Mouse (Mus musculus): ENCODE data around the gene Ralb. TPM values are rescaled to one million over a fixed set of nuclear protein-coding genes. Genes with fewer than 3 reads are reported as not detected.

The Ralb gene
- polyA plus RNA-seq, 1 experiment from 2014 or later: 154 TPM

- peaks cover 10% of the 10 kb centered on the region; the same call in 1 of the 2 replicates for H3K9me3 ChIP-seq
- no peak for ATAC-seq (ENCODE audit: extremely low read depth, insufficient number of reproducible peaks, low FRiP score, low TSS enrichment)
- H3K36me3 ChIP-seq: peaks cover 19% of the 10 kb centered on the region
- H3K27ac ChIP-seq (replicated peaks): no peak overlapping the region
- H3K9ac ChIP-seq: no peak overlapping the region
- 74% methylated on average over 7 of the region's 7 CpGs for WGBS
- H3K4me3 ChIP-seq: no peak overlapping the region
- no peaks in the 10 kb centered on the region for H3K27me3 ChIP-seq (replicated peaks)
- H3K4me2 ChIP-seq: no peak overlapping the region
- peaks cover 33% of the 10 kb centered on the region for H3K4me1 ChIP-seq
Observed at GRCm38 (mm10) chr1:119523369-119523768, 18.8 kb upstream of the Ralb start.

DNA sequence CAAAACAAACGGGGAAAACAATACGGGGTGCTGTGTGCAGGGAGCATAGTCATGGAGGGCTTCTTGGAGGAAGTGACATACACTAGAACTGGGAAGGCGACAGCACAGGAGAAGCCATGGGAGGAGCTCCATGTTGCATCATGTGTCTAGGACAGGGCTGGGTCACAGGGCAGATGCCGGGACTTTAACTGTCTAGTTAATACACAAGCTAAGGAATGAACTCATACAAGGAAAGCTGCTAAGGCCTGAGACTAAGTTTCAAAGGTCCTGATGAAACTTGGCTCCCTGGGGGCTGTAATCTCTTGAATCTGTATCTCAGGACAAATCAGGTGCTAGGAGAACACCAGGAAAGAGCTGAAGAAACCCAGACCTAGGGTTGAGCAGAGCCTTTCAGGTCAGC is 18.1 kb upstream of the Ralb start:
- Histone ChIP-seq H3K36me3 (peaks cover 12% of the 10 kb centered on the region), H3K4me1 (peaks cover 39% of the 10 kb centered on the region), H3K27me3 (replicated peaks) (no peaks in the 10 kb centered on the region), H3K9me3 (peaks cover 10% of the 10 kb centered on the region; the same call in 1 of the 2 replicates), H3K4me2 (no peak overlapping the region), H3K9ac (no peak overlapping the region), H3K4me3 (no peak overlapping the region), H3K27ac (replicated peaks) (no peak overlapping the region)
- ATAC-seq (ENCODE audit: extremely low read depth, insufficient number of reproducible peaks, low FRiP score, low TSS enrichment): no peak
- WGBS: 78% methylated on average over 4 of the region's 4 CpGs

- H3K27ac ChIP-seq (replicated peaks): no peak overlapping the region
- H3K27me3 ChIP-seq (replicated peaks): no peaks in the 10 kb centered on the region
- peaks cover 2% of the 10 kb centered on the region for H3K36me3 ChIP-seq
- WGBS: 63% methylated on average over 7 of the region's 7 CpGs
- no peak overlapping the region for H3K9ac ChIP-seq
- H3K4me2 ChIP-seq: no peak overlapping the region
- peaks cover 3% of the 10 kb centered on the region; the same call in 1 of the 2 replicates for H3K9me3 ChIP-seq
- no peak for ATAC-seq (ENCODE audit: extremely low read depth, insufficient number of reproducible peaks, low FRiP score, low TSS enrichment)
- no peak overlapping the region for H3K4me3 ChIP-seq
- peaks cover 32% of the 10 kb centered on the region for H3K4me1 ChIP-seq
Observed at GRCm38 (mm10) chr1:119521681-119522080, 17.1 kb upstream of the Ralb start.

DNA sequence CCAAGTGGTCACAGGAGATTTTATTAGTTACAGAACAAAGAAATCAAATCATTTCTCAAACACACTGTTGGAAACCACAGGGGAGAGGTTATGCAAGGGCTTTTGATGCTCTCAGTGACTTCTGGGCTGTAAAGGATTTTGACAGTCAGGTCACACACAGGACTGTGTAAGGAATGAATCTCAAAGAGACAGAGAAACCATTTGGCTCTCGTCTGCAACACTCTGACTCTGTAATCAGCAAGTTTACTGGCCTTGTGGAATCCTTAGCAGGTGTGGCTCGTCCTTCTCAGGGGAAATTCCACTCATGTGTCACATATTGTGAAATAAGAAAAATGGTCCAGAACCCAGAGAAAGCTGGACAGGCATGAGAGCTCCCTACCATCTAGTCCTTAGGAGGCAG is 16.4 kb upstream of the Ralb start:
- Histone ChIP-seq H3K36me3 (no peaks in the 10 kb centered on the region), H3K4me3 (no peak overlapping the region), H3K4me1 (peaks cover 27% of the 10 kb centered on the region), H3K27me3 (replicated peaks) (no peaks in the 10 kb centered on the region), H3K9me3 (no peaks in the 10 kb centered on the region), H3K9ac (peak overlapping the region; percentile 24; the same call in 1 of the 2 replicates), H3K4me2 (no peak overlapping the region), H3K27ac (replicated peaks) (no peak overlapping the region)
- ATAC-seq (ENCODE audit: extremely low read depth, insufficient number of reproducible peaks, low FRiP score, low TSS enrichment): no peak
- WGBS: 36% methylated on average over 2 of the region's 2 CpGs

- Histone ChIP-seq H3K9ac (no peak overlapping the region), H3K27me3 (replicated peaks) (no peaks in the 10 kb centered on the region), H3K27ac (replicated peaks) (no peak overlapping the region), H3K4me3 (no peak overlapping the region), H3K9me3 (no peaks in the 10 kb centered on the region), H3K36me3 (no peaks in the 10 kb centered on the region), H3K4me1 (peaks cover 14% of the 10 kb centered on the region; the same call in 1 of the 2 replicates), H3K4me2 (no peak overlapping the region)
- 74% methylated on average over 6 of the region's 6 CpGs for WGBS
- no peak for ATAC-seq (ENCODE audit: extremely low read depth, insufficient number of reproducible peaks, low FRiP score, low TSS enrichment)
Observed at GRCm38 (mm10) chr1:119519286-119519685, 14.7 kb upstream of the Ralb start.

DNA sequence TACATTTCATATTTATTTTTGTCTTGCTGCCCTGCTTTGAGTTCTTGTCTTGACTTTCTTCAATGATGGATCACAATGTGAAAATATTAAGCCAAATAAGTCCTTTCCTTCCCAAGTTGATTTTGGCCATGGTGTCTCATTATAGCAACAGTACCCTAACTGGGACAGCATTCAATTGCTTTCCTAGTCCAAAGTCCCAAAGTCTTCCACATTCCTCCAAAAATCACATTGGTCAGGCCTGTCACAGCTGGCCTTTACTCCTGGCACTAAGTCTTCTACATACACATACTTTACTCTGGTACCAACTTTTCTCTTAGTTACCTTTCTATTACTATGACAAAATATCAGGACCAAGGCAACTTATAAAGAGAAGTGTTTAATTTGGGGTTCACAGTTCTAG is 14.2 kb upstream of the Ralb start:
- no peak overlapping the region for H3K9ac ChIP-seq
- peaks cover 13% of the 10 kb centered on the region; the same call in 1 of the 2 replicates for H3K4me1 ChIP-seq
- H3K4me2 ChIP-seq: no peak overlapping the region
- ATAC-seq (ENCODE audit: extremely low read depth, insufficient number of reproducible peaks, low FRiP score, low TSS enrichment): no peak
- no peaks in the 10 kb centered on the region for H3K36me3 ChIP-seq
- no peaks in the 10 kb centered on the region for H3K27me3 ChIP-seq (replicated peaks)
- H3K27ac ChIP-seq (replicated peaks): no peak overlapping the region
- H3K9me3 ChIP-seq: no peaks in the 10 kb centered on the region
- H3K4me3 ChIP-seq: no peak overlapping the region

- Histone ChIP-seq H3K9ac (no peak overlapping the region), H3K36me3 (no peaks in the 10 kb centered on the region), H3K4me1 (peaks cover 13% of the 10 kb centered on the region; the same call in 1 of the 2 replicates), H3K27ac (replicated peaks) (no peak overlapping the region), H3K4me2 (no peak overlapping the region), H3K9me3 (no peaks in the 10 kb centered on the region), H3K4me3 (no peak overlapping the region), H3K27me3 (replicated peaks) (no peaks in the 10 kb centered on the region)
- ATAC-seq (ENCODE audit: extremely low read depth, insufficient number of reproducible peaks, low FRiP score, low TSS enrichment): no peak
- 64% methylated on average over 7 of the region's 7 CpGs for WGBS
Observed at GRCm38 (mm10) chr1:119518060-119518459, 13.5 kb upstream of the Ralb start.

GRCm38 (mm10) chr1:119510857-119511256 is 6.3 kb upstream of the Ralb start:
- WGBS: 72% methylated on average over 8 of the region's 8 CpGs
- Histone ChIP-seq H3K36me3 (no peaks in the 10 kb centered on the region), H3K27me3 (replicated peaks) (no peaks in the 10 kb centered on the region), H3K27ac (replicated peaks) (peak overlapping the region; percentile 67), H3K4me1 (peaks cover 39% of the 10 kb centered on the region), H3K9ac (0 out of 2 replicates have a peak overlapping the region, but pooled peaks have one; percentile 10), H3K4me2 (0 out of 2 replicates have a peak overlapping the region, but pooled peaks have one; percentile 16), H3K4me3 (no peak overlapping the region), H3K9me3 (no peaks in the 10 kb centered on the region)
- no peak for ATAC-seq (ENCODE audit: extremely low read depth, insufficient number of reproducible peaks, low FRiP score, low TSS enrichment)

- Histone ChIP-seq H3K4me3 (no peak overlapping the region), H3K4me1 (peaks cover 43% of the 10 kb centered on the region), H3K27me3 (replicated peaks) (no peaks in the 10 kb centered on the region), H3K4me2 (0 out of 2 replicates have a peak overlapping the region, but pooled peaks have one; percentile 16), H3K9ac (0 out of 2 replicates have a peak overlapping the region, but pooled peaks have one; percentile 10), H3K27ac (replicated peaks) (peak overlapping the region; percentile 67), H3K9me3 (no peaks in the 10 kb centered on the region), H3K36me3 (no peaks in the 10 kb centered on the region)
- WGBS: 47% methylated on average over 9 of the region's 9 CpGs
- ATAC-seq (ENCODE audit: extremely low read depth, insufficient number of reproducible peaks, low FRiP score, low TSS enrichment): no peak
Observed at GRCm38 (mm10) chr1:119510409-119510808, 5.8 kb upstream of the Ralb start.

DNA sequence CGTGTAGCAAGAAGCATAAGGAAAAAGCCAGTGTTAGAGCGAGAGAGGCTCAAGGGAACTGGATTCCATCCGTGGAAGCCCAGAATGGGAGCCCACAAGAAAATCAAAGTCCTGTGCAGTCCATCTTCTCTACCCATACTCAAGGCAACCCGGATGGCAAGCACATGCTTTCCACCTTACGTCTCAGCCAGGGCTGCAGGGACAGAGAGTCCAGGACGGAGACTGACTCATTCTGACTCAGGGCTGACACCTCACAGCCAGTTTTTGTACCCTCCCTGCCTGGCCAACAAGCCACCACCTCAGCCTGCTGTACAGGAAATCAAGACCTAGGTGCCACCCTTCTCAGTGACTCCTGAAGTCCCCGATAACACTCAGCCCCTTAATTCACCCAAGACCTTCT is 4.9 kb upstream of the Ralb start:
- H3K9ac ChIP-seq: no peak overlapping the region
- ATAC-seq (ENCODE audit: extremely low read depth, insufficient number of reproducible peaks, low FRiP score, low TSS enrichment): no peak
- H3K36me3 ChIP-seq: no peaks in the 10 kb centered on the region
- no peak overlapping the region for H3K4me2 ChIP-seq
- no peaks in the 10 kb centered on the region for H3K9me3 ChIP-seq
- H3K4me1 ChIP-seq: peaks cover 49% of the 10 kb centered on the region
- peak overlapping the region; percentile 56; the same call in 1 of the 2 replicates for H3K27ac ChIP-seq (replicated peaks)
- no peaks in the 10 kb centered on the region for H3K27me3 ChIP-seq (replicated peaks)
- whole genome bisulfite sequencing: 72% methylated on average over 7 of the region's 7 CpGs
- H3K4me3 ChIP-seq: no peak overlapping the region

DNA sequence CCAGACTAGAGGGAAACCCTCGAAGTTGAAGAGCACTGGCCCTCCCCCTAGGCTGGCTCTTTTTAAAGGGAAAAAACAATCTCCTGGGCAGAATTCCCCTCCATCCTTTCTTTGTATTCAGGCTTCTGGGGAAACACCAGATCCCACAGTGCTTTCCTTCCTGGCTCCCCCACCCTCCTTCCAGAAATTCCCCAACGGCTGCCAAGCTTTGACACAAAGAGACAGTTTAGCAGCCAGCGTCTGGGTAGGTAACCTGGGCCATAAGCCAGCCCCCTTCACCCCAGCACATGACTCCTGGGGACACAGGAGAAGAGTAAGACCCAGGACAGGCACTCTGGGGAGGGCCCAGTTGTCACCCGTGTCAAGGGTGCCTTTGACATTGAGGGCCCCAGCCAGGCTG is 4.0 kb upstream of the Ralb start:
- no peak overlapping the region for H3K4me2 ChIP-seq
- 38% methylated on average over 4 of the region's 4 CpGs for WGBS
- H3K27ac ChIP-seq (replicated peaks): peak overlapping the region; percentile 61
- H3K9me3 ChIP-seq: no peaks in the 10 kb centered on the region
- 0 out of 2 replicates have a peak overlapping the region, but pooled peaks have one; percentile 1 for H3K9ac ChIP-seq
- H3K27me3 ChIP-seq (replicated peaks): no peaks in the 10 kb centered on the region
- no peak for ATAC-seq (ENCODE audit: extremely low read depth, insufficient number of reproducible peaks, low FRiP score, low TSS enrichment)
- H3K4me3 ChIP-seq: no peak overlapping the region
- no peaks in the 10 kb centered on the region for H3K36me3 ChIP-seq
- H3K4me1 ChIP-seq: peaks cover 52% of the 10 kb centered on the region

DNA sequence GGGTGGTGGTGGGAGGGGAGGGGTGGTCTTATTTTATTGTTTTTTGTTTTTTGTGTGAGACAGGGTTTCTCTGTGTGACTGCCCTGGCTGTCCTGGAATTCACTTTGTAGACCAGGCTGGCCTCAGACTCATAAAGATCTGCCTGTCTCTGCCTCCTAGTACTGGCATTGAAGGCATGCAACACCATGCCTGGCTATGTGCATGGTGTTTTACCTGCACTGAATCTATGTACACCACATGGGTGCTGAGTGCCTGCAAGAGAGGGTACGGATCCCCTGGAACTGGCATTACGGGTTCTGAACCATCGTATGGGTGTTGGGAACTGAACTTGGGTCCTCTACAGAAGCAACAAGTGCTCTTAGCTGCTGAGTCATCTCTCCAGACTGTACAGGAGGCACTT is 1.4 kb upstream of the Ralb start:
- Histone ChIP-seq H3K4me3 (no peak overlapping the region), H3K9ac (no peak overlapping the region), H3K9me3 (no peaks in the 10 kb centered on the region), H3K4me2 (no peak overlapping the region), H3K36me3 (peaks cover 5% of the 10 kb centered on the region), H3K27me3 (replicated peaks) (no peaks in the 10 kb centered on the region), H3K4me1 (peaks cover 73% of the 10 kb centered on the region), H3K27ac (replicated peaks) (no peak overlapping the region)
- no peak for ATAC-seq (ENCODE audit: extremely low read depth, insufficient number of reproducible peaks, low FRiP score, low TSS enrichment)
- WGBS: 89% methylated on average over 3 of the region's 3 CpGs

All from heart, embryonic 13.5 days (tissue).